Mouse (Mus musculus) cerebellum, adult 2 months (tissue): Measurements from ENCODE around the gene Spryd3.

Source experiments
- CTCF ChIP-seq: fragments of 200-500 bp; IDR thresholded peaks from 2 replicates; pipeline ENCODE4 v1.5.1; 2011; ENCODE audit warnings: low read depth, mild to moderate bottlenecking, control low read depth, low read length, moderate library complexity, borderline replicate concordance; ENCODE audit not compliant: insufficient read depth
- POLR2A ChIP-seq: fragments of 200-500 bp; IDR thresholded peaks from 2 replicates; pipeline ENCODE4 v1.6.1; 2011; ENCODE audit warnings: low read length, control low read depth, borderline replicate concordance; ENCODE audit not compliant: insufficient read depth

DNA sequence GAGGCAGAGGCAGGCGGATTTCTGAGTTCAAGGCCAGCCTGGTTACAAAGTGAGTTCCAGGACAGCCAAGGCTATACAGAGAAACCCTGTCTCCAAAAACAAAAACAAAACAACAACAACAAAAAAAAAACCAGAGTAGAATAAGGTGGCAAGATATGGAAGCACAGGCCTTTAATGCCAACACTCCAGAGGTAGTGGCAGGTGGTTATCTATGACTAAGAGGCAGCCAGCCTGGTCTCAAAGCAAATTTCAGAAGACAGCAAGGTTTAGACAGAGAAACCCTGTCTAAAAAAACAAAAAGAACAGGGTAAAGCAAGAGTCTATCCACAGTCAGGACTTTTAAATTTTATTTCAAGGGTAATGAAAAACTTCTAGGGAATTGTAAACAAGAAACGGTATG lies 1.3 kb downstream of the Spryd3 start:
- TF ChIP-seq CTCF, result no peak
- TF ChIP-seq POLR2A, result no peak
